Comparison of ENCODE assay signal across 17 mouse cellular contexts in genomic region chr17:83699062-83699724, GRCm38 (mm10). TPM values are rescaled to one million over a fixed set of nuclear protein-coding genes. Genes with fewer than 3 reads are reported as not detected.
A peak's percentile ranks its signal among the peaks of the same experiment; 100 is the strongest.
DNase-seq lines count a peak whose midpoint lies in the region; ATAC-seq and TF ChIP-seq lines count a peak whose summit lies in the region.
"Had no signal": no experiment of that assay in that cellular context is flagged by ENCODE, and none has a peak within 500 bp of the region (broad histone marks: within the 10 kb centered on the region; RNA-seq: fewer than 3 reads in every experiment).

No protein-coding gene starts in this region.

- no peak for TF ChIP-seq CTCF in MEL (IDR thresholded peaks at IDR 0.05 in 2 of 3, conservative IDR thresholded peaks at IDR 0.05 in 1 of 3; ENCODE audit: control insufficient read depth in 1 of 3, insufficient read depth in 1 of 3, low read depth in 2 of 3, low read length in 3 of 3, poor library complexity in 1 of 3, severe bottlenecking in 1 of 3)

- H3K36me3 ChIP-seq in MEL (ENCODE audit: control insufficient read depth in 1 of 2, insufficient read depth in 2 of 2, low read length in 2 of 2): peaks cover 0 to 6% of the 10 kb centered on the region in 2 experiments; a peak in 2 of 4 replicates
- H3K36me3 ChIP-seq in kidney, embryonic 15.5 days: no peaks in the 10 kb centered on the region
- no peaks in the 10 kb centered on the region for H3K36me3 ChIP-seq in hindbrain, embryonic 16.5 days (ENCODE audit: control insufficient read depth, insufficient read depth, low read length)
- H3K36me3 ChIP-seq: limb, embryonic 13.5 days had no signal

- TF ChIP-seq RAD21 in MEL (IDR thresholded peaks at IDR 0.05; ENCODE audit: low read depth, low read length): no peak

- DNase-seq in MEL (ENCODE audit: low read depth, low spot score): peak; percentile 39
- DNase-seq in lung, postnatal 25 days (ENCODE audit: low spot score): peak; percentile 48
- no peak for DNase-seq in adrenal gland, adult 2 months
- DNase-seq in heart, postnatal 4 days: no peak
- DNase-seq: adrenal gland, postnatal 36 days; cerebellum, postnatal 10 days; gastrocnemius, postnatal 25 days; heart, postnatal 36 days; midbrain, embryonic 14.5 days; right cerebral cortex, postnatal 4 days; thymus, postnatal 14 days had no signal

- TF ChIP-seq POLR2A in MEL (IDR thresholded peaks at IDR 0.05; ENCODE audit: control insufficient read depth in 1 of 2, insufficient read depth in 1 of 2, low read depth in 1 of 2, low read length in 2 of 2, poor library complexity in 1 of 2): no peak

- H3K9me3 ChIP-seq in MEL (replicated peaks; ENCODE audit: insufficient read depth, low read length): no peaks in the 10 kb centered on the region
- H3K9me3 ChIP-seq in kidney, embryonic 15.5 days (replicated peaks): no peaks in the 10 kb centered on the region
- no peaks in the 10 kb centered on the region for H3K9me3 ChIP-seq in hindbrain, embryonic 16.5 days (ENCODE audit: control insufficient read depth, low read length)
- H3K9me3 ChIP-seq: limb, embryonic 13.5 days had no signal

- H3K27ac ChIP-seq in MEL (ENCODE audit: control insufficient read depth, low read depth, low read length): no peak overlapping the region
- H3K27ac ChIP-seq in kidney, embryonic 15.5 days: peak overlapping the region; percentile 45; the same call in 1 of the 2 replicates
- H3K27ac ChIP-seq in hindbrain, embryonic 16.5 days (ENCODE audit: low read depth, low read length): no peak overlapping the region
- H3K27ac ChIP-seq: limb, embryonic 13.5 days had no signal

- H3K27me3 ChIP-seq in MEL (ENCODE audit: control insufficient read depth in 1 of 2, insufficient read depth in 2 of 2, low read length in 2 of 2): no peaks in the 10 kb centered on the region
- no peaks in the 10 kb centered on the region for H3K27me3 ChIP-seq in kidney, embryonic 15.5 days
- H3K27me3 ChIP-seq in hindbrain, embryonic 16.5 days (replicated peaks; ENCODE audit: control insufficient read depth, insufficient read depth, low read length): no peaks in the 10 kb centered on the region
- H3K27me3 ChIP-seq: limb, embryonic 13.5 days had no signal

- no peak overlapping the region for H3K9ac ChIP-seq in MEL (ENCODE audit: control insufficient read depth, low read depth, low read length, poor library complexity, severe bottlenecking)
- no peak overlapping the region for H3K9ac ChIP-seq in kidney, embryonic 15.5 days
- no peak overlapping the region for H3K9ac ChIP-seq in hindbrain, embryonic 16.5 days (ENCODE audit: low read depth, low read length)
- H3K9ac ChIP-seq: limb, embryonic 13.5 days had no signal

- H3K4me3 ChIP-seq in MEL (ENCODE audit: control insufficient read depth in 1 of 2, insufficient read depth in 1 of 2, low read depth in 2 of 2, low read length in 2 of 2): no peak overlapping the region
- H3K4me3 ChIP-seq in kidney, embryonic 15.5 days (replicated peaks): no peak overlapping the region
- H3K4me3 ChIP-seq in hindbrain, embryonic 16.5 days (ENCODE audit: low read length): no peak overlapping the region
- H3K4me3 ChIP-seq: erythroblast, embryonic 14.5 days; limb, embryonic 13.5 days had no signal

- 82% methylated on average over 8 of the region's 8 CpGs for WGBS in kidney, embryonic 15.5 days
- WGBS in hindbrain, embryonic 16.5 days: 91% methylated on average over 8 of the region's 8 CpGs

- H3K4me2 ChIP-seq in kidney, embryonic 15.5 days: no peak overlapping the region
- no peak overlapping the region for H3K4me2 ChIP-seq in hindbrain, embryonic 16.5 days (ENCODE audit: low read length)
- H3K4me2 ChIP-seq: limb, embryonic 13.5 days had no signal

- H3K79me2 ChIP-seq in MEL (ENCODE audit: control insufficient read depth, insufficient read depth, low read length, poor library complexity): no peaks in the 10 kb centered on the region

- no peak for TF ChIP-seq EP300 in MEL (IDR thresholded peaks at IDR 0.05; ENCODE audit: low read depth in 1 of 2, low read length in 2 of 2)

- peak; percentile 80 for ATAC-seq in common myeloid progenitor, adult 5-6 weeks (replicated peaks; ENCODE audit: low read depth, poor library complexity, severe bottlenecking)
- no peak for ATAC-seq in kidney, embryonic 15.5 days (replicated peaks; ENCODE audit: low FRiP score)
- no peak for ATAC-seq in hindbrain, embryonic 16.5 days
- ATAC-seq in erythroid progenitor cell, adult 5-6 weeks (replicated peaks; ENCODE audit: low FRiP score, poor library complexity, severe bottlenecking): no peak; the same call in 1 of the 2 replicates

- peaks cover 5 to 7% of the 10 kb centered on the region in 2 experiments; a peak in 3 of 4 replicates for H3K4me1 ChIP-seq in MEL (ENCODE audit: control insufficient read depth in 1 of 2, insufficient read depth in 2 of 2, low read length in 2 of 2)
- H3K4me1 ChIP-seq in kidney, embryonic 15.5 days: peaks cover 16% of the 10 kb centered on the region
- H3K4me1 ChIP-seq in hindbrain, embryonic 16.5 days (ENCODE audit: control insufficient read depth, insufficient read depth, low read depth, low read length): no peaks in the 10 kb centered on the region
- H3K4me1 ChIP-seq: limb, embryonic 13.5 days had no signal

TF ChIP-seq in MEL, 35 proteins besides CTCF, POLR2A, EP300 and RAD21:
- no peak for TF ChIP-seq MAFK (IDR thresholded peaks at IDR 0.05; ENCODE audit: borderline replicate concordance, low read depth, low read length)
- TF ChIP-seq MXI1 (IDR thresholded peaks at IDR 0.05; ENCODE audit: low read depth, low read length): no peak
- no peak for TF ChIP-seq KAT2A (conservative IDR thresholded peaks at IDR 0.05; ENCODE audit: low read depth, low read length)
- TF ChIP-seq BHLHE40 (IDR thresholded peaks at IDR 0.05; ENCODE audit: borderline replicate concordance, low read depth, low read length): no peak
- no peak for TF ChIP-seq MYC (IDR thresholded peaks at IDR 0.05; ENCODE audit: low read depth, low read length)
- TF ChIP-seq MEF2A (IDR thresholded peaks at IDR 0.05; ENCODE audit: extremely low read depth, insufficient replicate concordance, low read depth, low read length, poor library complexity, severe bottlenecking): no peak
- peak; percentile 63; the same call in 1 of the 2 replicates for TF ChIP-seq JUND (IDR thresholded peaks at IDR 0.05; ENCODE audit: low read depth, low read length)

RNA-seq across cellular contexts. Expression of gene Mta3, which starts 6.8 kb away (rescaled TPM):
- 25.1 and 28.8 TPM in 2 replicates for total RNA-seq in MEL (2012; rRNA removed)
- polyA plus RNA-seq in MEL (2012; ENCODE audit: insufficient read depth in 1 of 2, insufficient read length in 2 of 2, low read depth in 1 of 2, low replicate concordance in 2 of 2, missing spikeins in 1 of 2): 10 to 100 TPM in 1 of 2 experiments, not detected in 1; 58.2 TPM
- total RNA-seq in common myeloid progenitor, adult 5-6 weeks (2017): 59.5 and 75.8 TPM in 2 replicates
- polyA plus RNA-seq in kidney, embryonic 15.5 days (2015; fragmentation: Nextera tagmentation; extraction: Ambion mirVana): 39.9 and 45.9 TPM in 2 replicates
- polyA plus RNA-seq in hindbrain, embryonic 16.5 days (2015; fragmentation: Nextera tagmentation; extraction: Ambion mirVana): 29.4 and 34.3 TPM in 2 replicates
- 61.6 and 69.6 TPM in 2 replicates for total RNA-seq in erythroid progenitor cell, adult 5-6 weeks (2015; ENCODE audit: low replicate concordance)
- 57.6 and 59.2 TPM in 2 replicates for total RNA-seq in erythroid progenitor cell, adult 5-6 weeks (2017; ENCODE audit: low replicate concordance)
- total RNA-seq in adrenal gland, adult 2 months (2021): 10 to 100 TPM; 71.1 to 80.0 TPM
- polyA plus RNA-seq in adrenal gland, adult 2 months (2012; rRNA removed): 55.9 and 59.6 TPM in 2 replicates
- 10 to 100 TPM; 35.3 to 35.6 TPM for total RNA-seq in heart, postnatal 4 days (2021)

Comparison
In these comparisons a context has a peak if more than half of its experiments do, and no peak if none do; other contexts are left out.
1. DNase-seq: peak in MEL (single experiment) and lung, postnatal 25 days (single experiment); none in adrenal gland, adult 2 months (single experiment) and heart, postnatal 4 days (single experiment).